Mouse (Mus musculus): ENCODE measurements around the gene Cbarp. TPM values are rescaled to one million over a fixed set of nuclear protein-coding genes. Genes with fewer than 3 reads are reported as not detected.
A peak's percentile ranks its signal among the peaks of the same experiment; 100 is the strongest.

The Cbarp gene
- polyA plus RNA-seq, 1 experiment from 2014 or later = 5.0 TPM

GRCm38 (mm10) chr10:80160455-80161371 lies 20.1 kb upstream of the Cbarp start:
- Histone ChIP-seq H3K4me3 (peak overlapping the region; percentile 44), H3K27me3 (no peaks in the 10 kb centered on the region), H3K4me1 (peaks cover 92% of the 10 kb centered on the region), H3K9me3 (no peaks in the 10 kb centered on the region), H3K27ac (peak overlapping the region; percentile 99), H3K4me2 (peak overlapping the region; percentile 81), H3K36me3 (peaks cover 20% of the 10 kb centered on the region), H3K9ac (peak overlapping the region; percentile 39)
- 2% methylated on average over 32 of the region's 33 CpGs for WGBS
- no peak for ATAC-seq (ENCODE audit: borderline replicate concordance, extremely low read depth, low FRiP score, low TSS enrichment)

GRCm38 (mm10) chr10:80159561-80160454 lies 19.2 kb upstream of the Cbarp start:
- WGBS = under 1% methylated on average over 55 of the region's 55 CpGs
- peaks cover 94% of the 10 kb centered on the region for H3K4me1 ChIP-seq
- ATAC-seq (ENCODE audit: borderline replicate concordance, extremely low read depth, low FRiP score, low TSS enrichment) = peak; percentile 85
- no peaks in the 10 kb centered on the region for H3K9me3 ChIP-seq
- peak overlapping the region; percentile 44 for H3K4me3 ChIP-seq
- H3K9ac ChIP-seq = peak overlapping the region; percentile 39
- H3K27ac ChIP-seq = peak overlapping the region; percentile 99
- H3K36me3 ChIP-seq = peaks cover 29% of the 10 kb centered on the region
- no peaks in the 10 kb centered on the region for H3K27me3 ChIP-seq
- peak overlapping the region; percentile 81 for H3K4me2 ChIP-seq

- Histone ChIP-seq H3K9me3 (no peaks in the 10 kb centered on the region), H3K4me3 (peak overlapping the region; percentile 44), H3K4me2 (peak overlapping the region; percentile 81), H3K27me3 (no peaks in the 10 kb centered on the region), H3K4me1 (peaks cover 94% of the 10 kb centered on the region), H3K36me3 (peaks cover 36% of the 10 kb centered on the region), H3K9ac (peak overlapping the region; percentile 21), H3K27ac (peak overlapping the region; percentile 99)
- no peak; the same call in 1 of the 2 replicates for ATAC-seq (ENCODE audit: borderline replicate concordance, extremely low read depth, low FRiP score, low TSS enrichment)
- WGBS = 10% methylated on average over 12 of the region's 12 CpGs
Measured at GRCm38 (mm10) chr10:80159021-80159560, 18.5 kb upstream of the Cbarp start.

- Histone ChIP-seq H3K4me2 (peak overlapping the region; percentile 81), H3K4me1 (peaks cover 95% of the 10 kb centered on the region), H3K9me3 (no peaks in the 10 kb centered on the region), H3K9ac (peak overlapping the region; percentile 25), H3K27me3 (no peaks in the 10 kb centered on the region), H3K27ac (peak overlapping the region; percentile 99), H3K36me3 (peaks cover 43% of the 10 kb centered on the region), H3K4me3 (0 out of 2 replicates have a peak overlapping the region, but pooled peaks have one; percentile 44)
- 9% methylated on average over 18 of the region's 18 CpGs for WGBS
- ATAC-seq (ENCODE audit: borderline replicate concordance, extremely low read depth, low FRiP score, low TSS enrichment) = no peak
Measured at GRCm38 (mm10) chr10:80158307-80158986, 17.8 kb upstream of the Cbarp start.

DNA sequence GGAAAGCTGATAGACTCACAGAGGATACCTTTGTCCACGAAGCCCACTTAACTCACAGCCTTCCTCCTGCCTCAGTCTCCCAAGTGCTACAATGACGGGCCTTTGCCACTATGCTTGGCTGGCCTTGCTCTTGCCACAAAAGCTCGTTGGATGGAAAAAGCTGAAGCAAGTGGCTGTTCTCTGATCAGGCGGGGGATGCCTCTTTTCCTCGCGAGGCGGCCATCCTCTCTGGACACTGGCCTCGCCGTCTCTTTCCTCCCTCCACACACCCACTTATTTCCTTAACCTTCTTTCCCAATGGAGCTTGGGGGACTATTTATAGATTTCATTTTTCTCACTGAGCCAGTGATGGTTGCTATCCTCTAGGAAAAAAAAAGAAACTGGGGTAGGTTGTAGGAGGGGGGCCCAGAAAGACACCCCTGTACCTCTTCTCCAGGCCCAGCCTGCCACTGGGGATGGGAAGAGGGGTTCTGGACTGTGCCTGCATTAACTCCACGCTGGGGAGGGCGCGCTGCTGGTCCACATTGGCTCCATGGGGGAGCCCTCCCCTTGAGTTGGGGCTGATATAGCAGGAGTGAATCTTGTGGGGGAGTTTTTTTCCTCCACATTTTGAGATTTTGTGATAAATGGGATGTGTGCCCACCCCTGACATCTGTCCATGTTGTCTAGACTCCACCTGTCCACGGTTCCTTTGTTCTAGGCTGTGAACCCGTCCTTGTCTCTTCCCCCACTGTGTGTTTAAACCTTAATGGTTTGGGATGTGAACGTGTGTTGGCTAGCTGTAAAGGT lies 16.7 kb upstream of the Cbarp start:
- no peaks in the 10 kb centered on the region for H3K9me3 ChIP-seq
- no peak overlapping the region for H3K4me3 ChIP-seq
- H3K4me2 ChIP-seq = peak overlapping the region; percentile 9; the same call in 1 of the 2 replicates
- peak overlapping the region; percentile 99 for H3K27ac ChIP-seq
- 55% methylated on average over 15 of the region's 15 CpGs for WGBS
- peaks cover 96% of the 10 kb centered on the region for H3K4me1 ChIP-seq
- no peaks in the 10 kb centered on the region for H3K27me3 ChIP-seq
- H3K9ac ChIP-seq = no peak overlapping the region
- no peak for ATAC-seq (ENCODE audit: borderline replicate concordance, extremely low read depth, low FRiP score, low TSS enrichment)
- peaks cover 54% of the 10 kb centered on the region for H3K36me3 ChIP-seq

- peaks cover 55% of the 10 kb centered on the region for H3K36me3 ChIP-seq
- 37% methylated on average over 7 of the region's 7 CpGs for WGBS
- H3K4me2 ChIP-seq = peak overlapping the region; percentile 0; the same call in 1 of the 2 replicates
- H3K4me1 ChIP-seq = peaks cover 96% of the 10 kb centered on the region
- no peaks in the 10 kb centered on the region for H3K27me3 ChIP-seq
- ATAC-seq (ENCODE audit: borderline replicate concordance, extremely low read depth, low FRiP score, low TSS enrichment) = no peak
- H3K4me3 ChIP-seq = no peak overlapping the region
- peak overlapping the region; percentile 99 for H3K27ac ChIP-seq
- no peaks in the 10 kb centered on the region for H3K9me3 ChIP-seq
- no peak overlapping the region for H3K9ac ChIP-seq
Measured at GRCm38 (mm10) chr10:80156752-80157053, 16.1 kb upstream of the Cbarp start.

DNA sequence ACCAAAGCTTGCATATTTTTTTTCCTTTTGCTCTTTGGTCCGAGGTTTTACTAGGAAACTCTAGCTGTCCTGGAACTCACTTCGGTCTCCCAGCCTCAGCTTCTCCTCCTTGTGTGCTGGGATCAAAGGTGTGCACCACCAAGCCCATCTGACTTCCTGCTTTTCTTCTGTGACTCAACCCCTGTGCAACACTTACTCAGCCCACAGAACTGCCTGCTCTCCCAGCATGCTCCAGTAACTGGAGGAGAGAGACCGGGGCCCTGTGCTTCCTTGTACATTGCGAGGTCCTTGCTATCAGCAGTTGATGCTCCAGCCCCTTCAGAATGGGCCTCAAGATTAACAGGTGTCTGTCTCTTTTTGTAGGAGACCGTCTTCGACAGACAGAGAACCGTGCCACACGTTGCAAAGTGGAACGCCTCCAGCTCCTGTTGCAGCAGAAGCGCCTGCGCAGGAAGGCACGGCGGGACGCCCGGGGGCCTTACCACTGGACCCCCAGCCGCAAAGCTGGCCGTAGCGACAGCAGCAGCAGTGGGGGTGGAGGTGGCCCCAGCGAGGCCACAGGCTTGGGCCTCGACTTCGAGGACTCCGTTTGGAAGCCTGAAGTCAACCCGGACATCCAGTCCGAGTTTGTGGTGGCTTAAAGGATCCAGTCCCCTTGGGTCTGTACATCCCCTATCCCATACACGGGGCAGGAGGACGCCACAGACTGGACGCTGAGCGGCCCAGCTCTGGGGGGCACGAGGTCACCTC lies 15.5 kb upstream of the Cbarp start:
- no peaks in the 10 kb centered on the region for H3K27me3 ChIP-seq
- peak overlapping the region; percentile 99 for H3K27ac ChIP-seq
- H3K4me2 ChIP-seq = peak overlapping the region; percentile 0; the same call in 1 of the 2 replicates
- H3K9me3 ChIP-seq = no peaks in the 10 kb centered on the region
- peaks cover 55% of the 10 kb centered on the region for H3K36me3 ChIP-seq
- ATAC-seq (ENCODE audit: borderline replicate concordance, extremely low read depth, low FRiP score, low TSS enrichment) = no peak
- no peak overlapping the region for H3K4me3 ChIP-seq
- WGBS = 74% methylated on average over 29 of the region's 29 CpGs
- no peak overlapping the region for H3K9ac ChIP-seq
- H3K4me1 ChIP-seq = peaks cover 91% of the 10 kb centered on the region

- Histone ChIP-seq H3K36me3 (peaks cover 55% of the 10 kb centered on the region), H3K27ac (no peak overlapping the region), H3K4me3 (no peak overlapping the region), H3K4me1 (peaks cover 82% of the 10 kb centered on the region), H3K9me3 (no peaks in the 10 kb centered on the region), H3K9ac (no peak overlapping the region), H3K27me3 (no peaks in the 10 kb centered on the region), H3K4me2 (no peak overlapping the region)
- WGBS = 45% methylated on average over 1 of the region's 1 CpGs
- ATAC-seq (ENCODE audit: borderline replicate concordance, extremely low read depth, low FRiP score, low TSS enrichment) = no peak
Measured at GRCm38 (mm10) chr10:80155277-80155676, 14.6 kb upstream of the Cbarp start.

DNA sequence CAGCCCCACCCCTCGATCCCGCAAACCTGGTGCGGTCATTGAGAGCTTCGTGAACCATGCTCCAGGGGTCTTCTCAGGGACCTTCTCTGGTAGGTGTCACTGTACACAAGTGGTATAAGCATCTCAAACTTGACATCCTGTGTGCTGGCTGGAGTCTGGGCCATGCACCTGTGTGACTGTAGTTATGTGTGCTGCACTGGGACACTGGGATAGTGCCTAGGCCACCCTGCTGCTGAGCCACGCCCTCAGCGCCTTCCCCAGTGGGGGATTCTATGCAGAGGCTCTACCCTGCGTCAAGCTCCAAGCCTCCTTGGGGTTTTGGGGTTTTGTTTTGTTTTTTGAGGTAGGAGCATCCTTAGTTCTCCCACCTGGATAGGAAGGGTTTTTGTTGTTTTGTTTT lies 13.7 kb upstream of the Cbarp start:
- H3K9me3 ChIP-seq = no peaks in the 10 kb centered on the region
- 0 out of 2 replicates have a peak overlapping the region, but pooled peaks have one; percentile 1 for H3K27ac ChIP-seq
- H3K9ac ChIP-seq = no peak overlapping the region
- no peak overlapping the region for H3K4me2 ChIP-seq
- no peak overlapping the region for H3K4me3 ChIP-seq
- peaks cover 76% of the 10 kb centered on the region for H3K4me1 ChIP-seq
- no peak for ATAC-seq (ENCODE audit: borderline replicate concordance, extremely low read depth, low FRiP score, low TSS enrichment)
- no peaks in the 10 kb centered on the region for H3K27me3 ChIP-seq
- peaks cover 55% of the 10 kb centered on the region for H3K36me3 ChIP-seq
- 87% methylated on average over 7 of the region's 7 CpGs for WGBS

GRCm38 (mm10) chr10:80153713-80154112 lies 13.1 kb upstream of the Cbarp start:
- H3K9ac ChIP-seq = no peak overlapping the region
- no peaks in the 10 kb centered on the region for H3K27me3 ChIP-seq
- peak overlapping the region; percentile 9; the same call in 1 of the 2 replicates for H3K4me3 ChIP-seq
- H3K36me3 ChIP-seq = peaks cover 55% of the 10 kb centered on the region
- peak overlapping the region; percentile 89 for H3K4me2 ChIP-seq
- peak overlapping the region; percentile 96 for H3K27ac ChIP-seq
- peaks cover 70% of the 10 kb centered on the region for H3K4me1 ChIP-seq
- H3K9me3 ChIP-seq = no peaks in the 10 kb centered on the region
- ATAC-seq (ENCODE audit: borderline replicate concordance, extremely low read depth, low FRiP score, low TSS enrichment) = no peak
- WGBS = 68% methylated on average over 19 of the region's 19 CpGs

Data from lung, embryonic 15.5 days (tissue).